Mouse (Mus musculus): Measurements from ENCODE around the gene Sync. TPM values are rescaled to one million over a fixed set of nuclear protein-coding genes. Genes with fewer than 3 reads are reported as not detected.

The Sync gene
- polyA plus RNA-seq, 1 experiment from 2014 or later = 1.1 TPM

GRCm38 (mm10) chr4:129289671-129290070 lies 2.3 kb downstream of the Sync start:
- Histone ChIP-seq H3K4me1 (peaks cover 40% of the 10 kb centered on the region), H3K9me3 (replicated peaks) (no peaks in the 10 kb centered on the region; the same call in 1 of the 2 replicates), H3K27ac (no peak overlapping the region), H3K36me3 (no peaks in the 10 kb centered on the region), H3K4me3 (replicated peaks) (no peak overlapping the region), H3K4me2 (no peak overlapping the region), H3K9ac (no peak overlapping the region), H3K27me3 (peaks cover 20% of the 10 kb centered on the region)
- 77% methylated on average over 8 of the region's 8 CpGs for WGBS
- no peak for ATAC-seq (replicated peaks; ENCODE audit: low FRiP score)

- WGBS = 59% methylated on average over 7 of the region's 7 CpGs
- peaks cover 21% of the 10 kb centered on the region for H3K4me1 ChIP-seq
- H3K36me3 ChIP-seq = no peaks in the 10 kb centered on the region
- H3K4me3 ChIP-seq (replicated peaks) = no peak overlapping the region
- no peaks in the 10 kb centered on the region for H3K9me3 ChIP-seq (replicated peaks)
- 0 out of 2 replicates have a peak, but pooled peaks cover 4% of the 10 kb centered on the region for H3K27me3 ChIP-seq
- H3K27ac ChIP-seq = no peak overlapping the region
- H3K9ac ChIP-seq = no peak overlapping the region
- ATAC-seq (replicated peaks; ENCODE audit: low FRiP score) = no peak
- peak overlapping the region; percentile 40; the same call in 1 of the 2 replicates for H3K4me2 ChIP-seq
These were observed 5.4 kb downstream of the Sync start for GRCm38 (mm10) chr4:129292831-129293230.

- H3K27me3 ChIP-seq = 0 out of 2 replicates have a peak, but pooled peaks cover 1% of the 10 kb centered on the region
- WGBS = 38% methylated on average over 16 of the region's 16 CpGs
- no peaks in the 10 kb centered on the region for H3K9me3 ChIP-seq (replicated peaks)
- peaks cover 12% of the 10 kb centered on the region for H3K4me1 ChIP-seq
- 0 out of 2 replicates have a peak, but pooled peaks have one; percentile 22 for ATAC-seq (replicated peaks; ENCODE audit: low FRiP score)
- H3K9ac ChIP-seq = no peak overlapping the region
- H3K27ac ChIP-seq = no peak overlapping the region
- no peaks in the 10 kb centered on the region for H3K36me3 ChIP-seq
- H3K4me3 ChIP-seq (replicated peaks) = peak overlapping the region; percentile 10; the same call in 1 of the 2 replicates
- peak overlapping the region; percentile 40 for H3K4me2 ChIP-seq
These were observed 6.3 kb downstream of the Sync start for GRCm38 (mm10) chr4:129293702-129294101.

DNA sequence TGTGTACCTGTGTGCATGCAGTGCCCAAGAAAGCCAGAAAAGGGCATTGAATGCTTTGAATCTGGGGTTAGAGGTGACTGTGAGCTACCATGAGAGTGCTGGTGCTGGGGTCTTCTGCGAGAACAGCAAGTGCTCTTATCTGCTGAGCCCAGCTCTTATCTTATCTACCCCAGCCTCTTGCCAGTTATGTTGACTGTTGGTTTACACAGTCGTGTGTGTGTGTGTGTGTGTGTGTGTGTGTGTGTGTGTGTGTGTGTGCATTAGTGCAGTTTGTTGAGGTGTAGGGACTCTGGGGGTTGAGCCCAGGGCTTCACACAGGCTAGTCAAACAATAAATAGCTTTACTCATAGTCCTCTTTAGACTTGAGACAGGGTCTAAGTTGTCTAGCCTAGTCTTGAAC lies 7.8 kb downstream of the Sync start:
- 68% methylated on average over 2 of the region's 2 CpGs for WGBS
- no peak for ATAC-seq (replicated peaks; ENCODE audit: low FRiP score)
- Histone ChIP-seq H3K9ac (no peak overlapping the region), H3K4me1 (peaks cover 17% of the 10 kb centered on the region), H3K36me3 (no peaks in the 10 kb centered on the region), H3K27ac (no peak overlapping the region), H3K4me3 (replicated peaks) (no peak overlapping the region), H3K27me3 (no peaks in the 10 kb centered on the region), H3K9me3 (replicated peaks) (no peaks in the 10 kb centered on the region), H3K4me2 (no peak overlapping the region)

DNA sequence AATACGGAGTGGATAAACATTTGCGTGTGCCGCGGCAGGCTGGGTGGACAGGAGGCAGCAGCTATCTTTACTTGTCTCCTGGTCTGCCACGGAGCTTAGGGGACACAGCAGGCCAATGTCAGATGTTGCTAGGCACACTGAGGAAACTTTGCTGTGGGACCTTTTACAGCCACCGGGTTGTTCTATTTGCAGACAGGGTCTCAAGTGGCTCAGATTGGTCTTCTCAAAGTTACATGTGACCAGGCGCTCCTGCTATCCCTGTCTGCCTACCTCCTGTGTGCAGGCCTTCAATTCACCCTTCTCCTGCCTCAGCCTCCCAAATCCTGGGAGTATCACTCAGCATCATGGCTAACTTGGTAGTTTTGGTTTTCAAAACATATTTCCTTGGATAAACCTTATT lies 8.6 kb downstream of the Sync start:
- Histone ChIP-seq H3K9me3 (replicated peaks) (0 out of 2 replicates have a peak, but pooled peaks cover 4% of the 10 kb centered on the region), H3K4me1 (peaks cover 17% of the 10 kb centered on the region), H3K4me2 (no peak overlapping the region), H3K9ac (no peak overlapping the region), H3K4me3 (replicated peaks) (no peak overlapping the region), H3K27me3 (no peaks in the 10 kb centered on the region), H3K27ac (no peak overlapping the region), H3K36me3 (no peaks in the 10 kb centered on the region; the same call in 1 of the 2 replicates)
- ATAC-seq (replicated peaks; ENCODE audit: low FRiP score) = no peak
- WGBS = 91% methylated on average over 7 of the region's 7 CpGs

GRCm38 (mm10) chr4:129297724-129298123 lies 10.3 kb downstream of the Sync start:
- WGBS = 88% methylated on average over 4 of the region's 4 CpGs
- H3K27ac ChIP-seq = no peak overlapping the region
- no peaks in the 10 kb centered on the region for H3K27me3 ChIP-seq
- no peak overlapping the region for H3K4me2 ChIP-seq
- H3K9me3 ChIP-seq (replicated peaks) = peaks cover 4% of the 10 kb centered on the region; the same call in 1 of the 2 replicates
- peaks cover 17% of the 10 kb centered on the region for H3K4me1 ChIP-seq
- no peak overlapping the region for H3K4me3 ChIP-seq (replicated peaks)
- H3K9ac ChIP-seq = no peak overlapping the region
- no peak for ATAC-seq (replicated peaks; ENCODE audit: low FRiP score)
- H3K36me3 ChIP-seq = no peaks in the 10 kb centered on the region; the same call in 1 of the 2 replicates

GRCm38 (mm10) chr4:129299121-129299520 lies 11.7 kb downstream of the Sync start:
- Histone ChIP-seq H3K27me3 (no peaks in the 10 kb centered on the region), H3K36me3 (no peaks in the 10 kb centered on the region; the same call in 1 of the 2 replicates), H3K4me1 (peaks cover 7% of the 10 kb centered on the region; the same call in 1 of the 2 replicates), H3K4me2 (no peak overlapping the region), H3K27ac (no peak overlapping the region), H3K4me3 (replicated peaks) (no peak overlapping the region), H3K9ac (no peak overlapping the region), H3K9me3 (replicated peaks) (peaks cover 4% of the 10 kb centered on the region; the same call in 1 of the 2 replicates)
- WGBS = 32% methylated on average over 10 of the region's 10 CpGs
- ATAC-seq (replicated peaks; ENCODE audit: low FRiP score) = no peak

DNA sequence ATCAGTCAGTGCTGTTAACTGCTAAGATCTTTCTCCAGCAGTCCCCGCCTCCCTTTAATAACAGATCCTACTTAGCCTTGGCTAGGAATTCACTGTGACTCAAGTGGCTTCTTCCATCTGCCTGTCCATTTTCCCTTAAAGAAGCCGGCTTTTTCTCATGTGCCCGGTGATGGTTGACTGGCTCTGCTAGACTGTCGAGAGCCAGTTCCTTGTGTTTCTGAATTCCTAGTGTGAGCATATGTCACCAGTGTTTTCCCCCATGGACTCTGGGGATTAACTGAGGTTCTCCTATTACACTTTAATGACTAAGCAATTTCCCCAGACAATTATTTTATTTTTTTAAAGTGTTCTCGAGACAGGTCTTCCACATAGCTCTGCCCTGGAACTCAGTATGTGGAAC lies 16.0 kb downstream of the Sync start:
- H3K27ac ChIP-seq = no peak overlapping the region
- no peak overlapping the region for H3K9ac ChIP-seq
- peaks cover 30% of the 10 kb centered on the region for H3K36me3 ChIP-seq
- 49% methylated on average over 5 of the region's 5 CpGs for WGBS
- H3K4me1 ChIP-seq = peaks cover 7% of the 10 kb centered on the region; the same call in 1 of the 2 replicates
- no peak for ATAC-seq (replicated peaks; ENCODE audit: low FRiP score)
- H3K4me3 ChIP-seq (replicated peaks) = no peak overlapping the region
- no peak overlapping the region for H3K4me2 ChIP-seq
- no peaks in the 10 kb centered on the region for H3K27me3 ChIP-seq
- H3K9me3 ChIP-seq (replicated peaks) = peaks cover 4% of the 10 kb centered on the region; the same call in 1 of the 2 replicates

DNA sequence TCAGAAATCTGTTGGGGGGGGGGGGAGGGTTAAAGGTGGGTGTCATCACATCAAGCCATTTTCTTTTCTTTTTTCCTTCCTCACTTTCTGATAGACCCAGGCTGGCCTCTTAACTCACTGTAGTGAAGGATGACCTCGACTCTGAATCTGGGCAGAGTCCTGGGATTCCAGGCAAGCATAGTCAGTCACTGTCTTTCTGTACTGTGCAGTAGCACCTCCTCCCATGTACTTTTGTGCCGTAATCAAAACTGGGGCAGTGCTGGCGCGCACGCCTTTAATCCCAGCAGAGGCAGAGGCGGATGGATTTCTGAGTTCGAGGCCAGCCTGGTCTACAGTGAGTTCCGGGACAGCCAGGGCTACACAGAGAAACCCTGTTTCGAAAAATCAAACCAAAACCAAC lies 16.4 kb downstream of the Sync start:
- peaks cover 35% of the 10 kb centered on the region for H3K36me3 ChIP-seq
- no peak overlapping the region for H3K4me2 ChIP-seq
- 0 out of 2 replicates have a peak overlapping the region, but pooled peaks have one; percentile 9 for H3K27ac ChIP-seq
- 80% methylated on average over 9 of the region's 9 CpGs for WGBS
- H3K9me3 ChIP-seq (replicated peaks) = peaks cover 4% of the 10 kb centered on the region; the same call in 1 of the 2 replicates
- ATAC-seq (replicated peaks; ENCODE audit: low FRiP score) = no peak
- H3K4me3 ChIP-seq (replicated peaks) = no peak overlapping the region
- no peak overlapping the region for H3K9ac ChIP-seq
- H3K27me3 ChIP-seq = no peaks in the 10 kb centered on the region
- peaks cover 7% of the 10 kb centered on the region; the same call in 1 of the 2 replicates for H3K4me1 ChIP-seq

- peaks cover 4% of the 10 kb centered on the region; the same call in 1 of the 2 replicates for H3K4me1 ChIP-seq
- no peaks in the 10 kb centered on the region for H3K27me3 ChIP-seq
- H3K9ac ChIP-seq = no peak overlapping the region
- 68% methylated on average over 1 of the region's 1 CpGs for WGBS
- H3K36me3 ChIP-seq = peaks cover 39% of the 10 kb centered on the region
- ATAC-seq (replicated peaks; ENCODE audit: low FRiP score) = no peak
- H3K4me2 ChIP-seq = no peak overlapping the region
- H3K4me3 ChIP-seq (replicated peaks) = no peak overlapping the region
- H3K27ac ChIP-seq = no peak overlapping the region
- peaks cover 4% of the 10 kb centered on the region; the same call in 1 of the 2 replicates for H3K9me3 ChIP-seq (replicated peaks)
These were observed 16.9 kb downstream of the Sync start for GRCm38 (mm10) chr4:129304306-129304705.

GRCm38 (mm10) chr4:129307936-129308335 lies 20.5 kb downstream of the Sync start:
- H3K36me3 ChIP-seq = peaks cover 75% of the 10 kb centered on the region
- no peaks in the 10 kb centered on the region for H3K9me3 ChIP-seq (replicated peaks)
- H3K9ac ChIP-seq = no peak overlapping the region
- H3K4me2 ChIP-seq = no peak overlapping the region
- no peaks in the 10 kb centered on the region for H3K27me3 ChIP-seq
- WGBS = 92% methylated on average over 1 of the region's 1 CpGs
- H3K27ac ChIP-seq = no peak overlapping the region
- 0 out of 2 replicates have a peak, but pooled peaks cover 2% of the 10 kb centered on the region for H3K4me1 ChIP-seq
- no peak for ATAC-seq (replicated peaks; ENCODE audit: low FRiP score)
- H3K4me3 ChIP-seq (replicated peaks) = no peak overlapping the region

GRCm38 (mm10) chr4:129313886-129314285 lies 26.5 kb downstream of the Sync start:
- no peak for ATAC-seq (replicated peaks; ENCODE audit: low FRiP score)
- no peak overlapping the region for H3K4me2 ChIP-seq
- no peak overlapping the region for H3K9ac ChIP-seq
- no peaks in the 10 kb centered on the region for H3K9me3 ChIP-seq (replicated peaks)
- WGBS = 82% methylated on average over 3 of the region's 3 CpGs
- no peaks in the 10 kb centered on the region for H3K4me1 ChIP-seq
- H3K4me3 ChIP-seq (replicated peaks) = no peak overlapping the region
- no peak overlapping the region for H3K27ac ChIP-seq
- peaks cover 97% of the 10 kb centered on the region for H3K36me3 ChIP-seq
- no peaks in the 10 kb centered on the region for H3K27me3 ChIP-seq

GRCm38 (mm10) chr4:129320876-129321275 lies 33.5 kb downstream of the Sync start:
- ATAC-seq (replicated peaks; ENCODE audit: low FRiP score) = no peak
- H3K4me2 ChIP-seq = no peak overlapping the region
- no peak overlapping the region for H3K9ac ChIP-seq
- no peak overlapping the region for H3K27ac ChIP-seq
- H3K36me3 ChIP-seq = peaks cover 94% of the 10 kb centered on the region
- H3K4me1 ChIP-seq = no peaks in the 10 kb centered on the region
- no peak overlapping the region for H3K4me3 ChIP-seq (replicated peaks)
- no peaks in the 10 kb centered on the region for H3K27me3 ChIP-seq
- H3K9me3 ChIP-seq (replicated peaks) = no peaks in the 10 kb centered on the region
- WGBS = 73% methylated on average over 1 of the region's 1 CpGs

All from kidney, embryonic 15.5 days (tissue).